Mouse (Mus musculus): ENCODE results near the gene Rsph1.

- no peak for TF ChIP-seq CTCF (IDR thresholded peaks at IDR 0.05; ENCODE audit: insufficient read depth, low read length)
- no peak for TF ChIP-seq POLR2A (IDR thresholded peaks at IDR 0.05; ENCODE audit: borderline replicate concordance, extremely low read depth, low read depth, low read length)
Observed at GRCm38 (mm10) chr17:31285867-31286266, 8.7 kb upstream of the Rsph1 start.
